Mouse (Mus musculus): ENCODE results near the gene 9930104L06Rik.
"Not testable (repeated sequence)": the region's sequence is repeated elsewhere in the genome, so short reads cannot be mapped to it uniquely, and the experiment has no call there.

The 9930104L06Rik gene

DNA sequence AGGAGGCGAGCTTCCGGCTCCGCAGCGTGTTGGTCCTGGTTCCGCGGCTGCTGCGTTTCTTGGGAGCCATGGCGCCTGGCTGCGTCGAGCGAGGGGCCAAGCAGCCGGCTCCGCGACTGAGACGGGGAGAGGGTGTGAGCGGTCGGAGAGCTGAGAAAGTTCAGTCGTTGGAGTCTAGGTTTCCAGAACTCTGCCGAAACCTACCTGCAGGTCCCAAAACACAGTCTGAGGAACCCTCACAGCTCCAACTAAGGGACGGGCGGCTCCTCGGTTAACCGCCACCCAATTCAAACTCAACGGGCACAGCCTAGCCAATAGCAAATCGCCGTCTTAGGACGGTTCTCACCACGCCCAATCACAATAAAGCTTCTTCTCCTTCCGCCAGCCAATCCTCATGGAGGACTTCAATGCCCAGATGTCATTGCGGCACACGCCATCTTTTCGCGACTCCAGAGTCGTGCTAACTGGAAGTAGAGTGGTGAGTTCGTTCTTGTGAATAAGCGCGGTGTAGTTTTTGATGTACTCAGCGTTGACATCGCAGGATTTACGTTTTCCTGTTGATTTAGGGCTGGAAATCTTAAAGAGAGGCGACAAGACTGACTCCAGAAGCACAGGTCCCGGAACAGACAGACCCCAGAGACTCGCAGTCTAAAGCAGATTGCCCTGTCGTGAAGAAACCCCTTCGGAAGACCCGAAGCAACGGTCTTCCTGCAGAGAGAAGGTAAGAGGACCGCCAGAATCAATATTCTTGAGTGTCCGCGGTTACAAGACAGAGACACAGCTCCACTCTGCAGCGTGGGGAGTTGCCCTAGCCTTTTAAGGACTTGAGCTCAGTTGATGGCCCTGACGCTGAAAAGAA, at the start of gene 9930104L06Rik:
TSS of gene 9930104L06Rik (plus strand) at position 436 of the 859 bp plus-strand sequence.
- DNase-seq (ENCODE audit: low spot score in 2 of 2): peak; percentile 95

DNA sequence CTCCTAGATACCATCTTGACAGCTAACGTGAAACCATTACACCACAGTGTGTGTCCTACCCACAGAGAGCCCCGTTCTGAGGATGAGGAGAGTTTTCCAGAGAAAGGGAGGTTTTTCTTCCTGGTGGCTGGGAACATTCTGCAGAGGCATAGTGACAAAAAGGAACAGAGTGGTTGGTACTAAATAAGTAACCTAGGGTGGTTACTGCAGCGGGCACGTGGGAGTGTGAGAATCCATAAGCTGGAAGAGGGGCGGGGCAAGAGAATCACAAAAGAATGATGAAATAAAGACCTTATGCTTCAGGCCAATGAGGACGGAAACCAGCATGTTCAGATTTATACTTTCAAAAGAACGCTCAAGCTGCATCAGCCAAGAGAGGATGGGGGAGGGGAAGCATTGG, 48.1 kb upstream of the 9930104L06Rik start:
- peak; percentile 45 to 68 for DNase-seq (ENCODE audit: low spot score in 2 of 2)

DNA sequence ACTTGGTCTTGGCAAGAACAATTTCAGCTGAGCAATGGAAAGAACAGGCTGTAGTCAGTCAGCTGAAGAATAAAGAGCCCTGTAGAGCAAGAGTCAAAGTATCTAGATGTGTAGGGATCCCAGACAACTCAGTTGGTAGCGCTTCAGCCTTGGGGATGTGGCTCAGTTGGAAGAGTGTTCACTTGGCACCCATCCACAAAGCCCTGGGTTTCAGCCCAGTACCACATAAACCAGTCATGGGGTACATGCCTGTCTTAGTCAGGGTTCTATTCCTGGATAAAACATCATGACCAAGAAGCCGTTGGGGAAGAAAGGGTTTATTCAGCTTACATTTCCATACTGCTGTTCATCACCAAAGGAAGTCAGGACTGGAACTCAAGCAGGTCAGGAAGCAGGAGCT, 46.9 kb upstream of the 9930104L06Rik start:
- DNase-seq (ENCODE audit: low spot score in 2 of 2): no peak

DNA sequence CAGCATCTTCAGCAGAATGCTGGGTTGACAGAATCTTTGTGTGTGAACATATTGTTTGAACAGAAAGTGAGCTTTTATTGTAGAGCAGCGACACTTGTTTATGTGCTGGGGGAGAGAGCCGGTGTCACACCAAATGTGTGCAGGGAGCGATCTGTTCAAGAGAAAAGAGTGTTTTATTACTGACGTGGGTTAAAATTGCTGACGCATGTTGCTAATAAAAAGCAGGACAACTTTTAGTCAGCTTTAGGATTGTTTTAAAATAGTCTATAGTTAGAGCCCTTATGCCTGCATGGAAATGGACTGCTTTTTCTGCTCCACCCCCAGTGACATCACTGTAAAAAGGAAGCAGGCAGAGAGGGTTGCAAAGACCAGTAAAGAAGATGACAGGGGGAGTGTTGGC, 46.0 kb upstream of the 9930104L06Rik start:
- no peak for DNase-seq (ENCODE audit: low spot score in 2 of 2)

DNA sequence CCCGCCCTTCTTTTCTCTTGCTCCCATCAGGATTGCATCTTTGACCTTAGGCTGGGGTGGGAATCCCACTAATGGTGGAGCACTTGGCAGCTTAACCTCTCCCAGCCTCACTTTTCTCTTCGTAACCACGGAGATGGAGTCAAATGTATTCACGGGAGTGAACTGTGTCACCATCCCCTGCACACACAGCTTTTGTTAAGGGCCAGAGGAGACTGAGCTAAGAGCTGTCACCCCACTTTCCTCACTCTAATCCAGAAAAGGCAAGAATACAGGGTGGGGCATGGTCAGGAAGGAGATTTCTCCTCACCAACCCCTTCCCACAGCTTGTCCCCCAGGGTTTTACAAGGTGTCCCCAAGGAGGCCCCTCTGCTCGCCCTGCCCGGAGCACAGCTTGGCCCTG, 43.1 kb upstream of the 9930104L06Rik start:
- DNase-seq (ENCODE audit: low spot score in 2 of 2): no peak

DNA sequence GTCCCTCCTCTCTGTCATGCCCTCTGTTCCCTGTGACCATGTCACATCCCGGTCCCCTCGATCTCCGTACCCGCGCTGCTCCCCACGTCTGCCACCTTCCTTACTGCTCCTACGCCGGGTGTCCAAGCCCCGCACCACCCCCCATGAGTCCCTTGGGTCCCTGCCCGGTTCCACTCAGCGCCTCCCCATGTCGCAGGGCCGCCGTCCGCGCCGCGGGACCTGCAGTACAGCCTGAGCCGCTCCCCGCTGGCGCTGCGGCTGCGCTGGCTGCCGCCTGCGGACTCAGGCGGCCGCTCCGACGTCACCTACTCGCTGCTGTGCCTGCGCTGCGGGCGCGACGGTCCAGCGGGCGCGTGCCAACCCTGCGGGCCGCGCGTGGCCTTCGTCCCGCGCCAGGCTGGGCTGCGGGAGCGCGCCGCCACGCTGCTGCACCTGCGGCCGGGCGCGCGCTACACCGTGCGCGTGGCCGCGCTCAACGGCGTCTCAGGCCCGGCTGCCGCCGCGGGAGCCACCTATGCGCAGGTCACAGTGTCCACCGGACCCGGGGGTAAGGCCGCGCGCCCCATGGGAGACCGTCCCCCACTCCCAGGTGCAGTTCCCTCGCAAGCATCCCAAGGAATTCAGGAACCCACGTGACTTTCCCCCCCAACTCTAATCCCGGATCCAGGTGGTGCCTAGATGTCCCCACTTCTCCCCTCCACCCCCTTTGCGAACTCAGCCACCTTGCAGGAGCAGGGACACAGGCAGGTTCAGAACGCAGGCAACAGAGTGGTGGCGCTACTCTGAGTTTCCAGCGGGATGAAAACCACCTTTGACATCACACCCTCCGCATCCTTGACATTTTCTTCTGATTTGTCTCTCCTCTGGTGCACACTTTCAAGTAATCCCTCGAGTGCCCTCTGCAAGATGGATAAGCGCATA, 42.1 kb upstream of the 9930104L06Rik start:
- DNase-seq (ENCODE audit: low spot score in 2 of 2): peak; percentile 58 to 70

DNA sequence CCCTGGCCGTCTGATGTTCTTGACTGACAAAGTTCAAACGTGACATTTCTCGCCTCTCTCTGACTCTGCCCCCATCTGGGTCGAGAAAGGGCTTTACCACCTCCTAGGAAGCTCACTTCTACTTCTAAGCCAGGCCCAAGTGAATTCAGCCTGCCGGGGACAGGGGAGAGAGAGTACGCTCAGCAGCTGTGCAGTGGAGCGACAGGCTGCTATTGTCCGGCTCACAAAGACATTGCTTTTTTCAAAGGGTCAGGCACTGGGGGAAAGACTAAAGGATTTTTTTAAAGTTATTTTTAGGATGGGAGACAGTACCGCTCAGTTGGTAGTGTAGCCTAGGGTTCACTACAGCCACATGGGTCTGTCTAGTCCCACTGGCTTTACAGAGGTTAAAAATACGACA, 38.4 kb upstream of the 9930104L06Rik start:
- DNase-seq (ENCODE audit: low spot score in 2 of 2): no peak

DNA sequence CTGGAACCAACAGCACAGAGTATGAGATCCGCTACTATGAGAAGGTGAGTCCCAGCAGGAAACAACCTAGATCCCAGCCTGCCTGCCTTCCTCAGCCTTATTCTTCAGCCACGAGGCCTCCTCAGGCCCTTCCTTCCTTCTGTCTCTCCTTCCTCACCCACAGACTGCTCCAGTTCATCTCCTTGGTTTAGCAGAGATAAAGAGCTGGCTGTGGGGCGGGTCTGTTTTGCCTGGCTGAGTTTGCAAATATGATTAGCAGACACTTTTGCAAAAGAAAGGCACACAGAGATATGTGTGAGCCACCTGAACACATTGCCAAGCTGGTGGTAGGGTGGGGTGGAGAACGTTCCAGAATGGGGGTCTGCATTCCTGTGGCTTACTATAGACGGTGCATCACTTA, 36.9 kb upstream of the 9930104L06Rik start:
- no peak for DNase-seq (ENCODE audit: low spot score in 2 of 2)

DNA sequence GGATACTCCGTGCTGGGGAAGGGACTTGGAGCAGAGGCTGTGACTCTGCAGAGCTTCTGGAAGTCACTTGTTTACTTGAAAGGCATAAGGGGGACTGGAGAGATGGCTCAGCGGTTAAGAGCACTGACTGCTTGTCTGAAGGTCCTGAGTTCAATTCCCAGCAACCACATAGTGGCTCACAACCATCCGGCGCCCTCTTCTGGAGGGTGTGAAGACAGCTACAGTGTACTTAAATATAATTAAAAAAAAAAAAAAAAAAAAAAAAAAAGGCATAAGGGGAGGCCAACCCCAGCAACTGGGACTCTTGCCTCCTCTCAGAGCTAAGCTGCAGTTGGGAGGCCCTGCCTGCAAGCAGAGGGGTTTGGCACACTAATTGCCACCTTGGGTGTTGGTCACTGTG, 31.4 kb upstream of the 9930104L06Rik start:
- DNase-seq (ENCODE audit: low spot score in 2 of 2): no peak

DNA sequence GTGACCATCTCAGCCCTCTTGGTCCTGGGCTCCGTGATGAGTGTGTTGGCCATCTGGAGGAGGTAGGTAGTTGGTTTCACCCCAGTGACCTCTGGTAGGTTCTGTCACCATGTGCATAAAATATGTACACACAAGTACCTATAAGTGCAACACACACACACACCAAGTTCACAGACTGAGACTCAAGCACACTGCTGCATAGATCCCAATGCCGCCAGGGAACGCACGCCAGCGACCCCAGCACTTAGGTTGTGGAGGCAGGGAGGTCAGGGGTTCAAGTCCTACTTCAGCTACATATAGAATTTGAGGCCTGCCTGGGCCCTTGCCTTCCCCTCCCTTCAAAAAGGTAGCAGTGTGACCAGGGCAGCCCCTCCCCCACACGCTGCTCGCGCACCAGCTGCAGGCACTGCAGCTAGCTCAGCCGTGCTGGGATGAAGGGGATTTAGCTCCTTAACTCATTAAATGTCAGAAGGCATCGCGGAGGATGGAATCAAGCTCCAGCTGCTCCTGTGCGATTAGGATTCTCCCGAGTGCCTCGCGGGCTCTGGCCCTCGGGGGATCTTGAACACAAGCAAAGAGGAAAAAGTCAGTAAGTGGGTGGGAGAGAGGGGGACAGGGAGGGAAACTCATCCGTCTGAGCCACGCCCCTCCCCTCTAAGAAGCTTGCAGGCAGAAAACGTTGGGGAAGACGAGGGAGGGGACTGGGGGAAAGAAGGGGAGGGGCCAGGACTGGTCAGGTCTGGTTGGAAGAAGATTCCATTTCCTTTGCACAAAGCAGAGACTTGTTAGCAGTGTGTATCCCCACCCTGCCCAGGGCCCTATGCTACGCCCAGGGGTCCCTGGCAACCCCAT, 30.7 kb upstream of the 9930104L06Rik start:
- no peak for DNase-seq (ENCODE audit: low spot score in 2 of 2)

DNA sequence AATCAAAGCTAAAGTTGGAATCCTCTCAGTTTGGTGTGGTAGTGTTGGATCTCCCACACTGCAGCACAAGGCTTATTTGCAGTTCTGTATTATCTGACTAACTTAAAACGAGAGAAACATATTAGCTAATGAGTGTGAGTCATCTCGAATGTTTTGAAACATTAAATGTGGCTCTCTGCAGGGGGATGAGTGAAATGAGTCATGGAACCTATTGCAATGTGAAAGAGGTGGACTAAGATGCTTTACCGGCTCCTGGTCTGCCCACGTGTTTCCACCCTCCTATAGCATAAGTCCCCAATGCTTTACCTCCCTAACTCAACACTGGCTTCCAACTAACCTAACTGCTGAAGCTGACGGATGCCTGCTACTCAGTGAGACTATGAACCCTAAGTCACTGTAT, 8.7 kb upstream of the 9930104L06Rik start:
- DNase-seq (ENCODE audit: low spot score in 2 of 2): no peak

DNA sequence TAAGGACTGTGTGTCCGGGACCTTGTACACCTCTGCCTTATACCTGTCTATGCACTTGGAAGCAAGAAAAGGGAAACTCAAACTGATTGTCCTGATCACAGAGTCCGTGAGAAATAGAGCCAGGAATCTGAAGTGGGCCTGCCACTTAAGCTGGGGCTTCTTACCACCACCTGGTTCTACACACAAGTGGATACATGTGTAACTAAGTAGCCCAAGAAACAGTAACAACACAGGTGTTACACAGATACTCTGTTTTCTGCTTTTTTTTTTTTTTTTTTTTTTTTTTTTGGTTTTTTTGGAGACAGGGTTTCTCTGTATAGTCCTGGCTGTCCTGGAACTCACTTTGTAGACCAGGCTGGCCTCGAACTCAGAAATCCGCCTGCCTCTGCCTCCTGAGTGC, 2.4 kb downstream of the 9930104L06Rik start, which contains the start of gene Cdca8:
TSS of gene Cdca8 (minus strand) at position 101 of the 400 bp plus-strand sequence.
- not testable (repeated sequence) for DNase-seq (ENCODE audit: low spot score in 2 of 2)

DNA sequence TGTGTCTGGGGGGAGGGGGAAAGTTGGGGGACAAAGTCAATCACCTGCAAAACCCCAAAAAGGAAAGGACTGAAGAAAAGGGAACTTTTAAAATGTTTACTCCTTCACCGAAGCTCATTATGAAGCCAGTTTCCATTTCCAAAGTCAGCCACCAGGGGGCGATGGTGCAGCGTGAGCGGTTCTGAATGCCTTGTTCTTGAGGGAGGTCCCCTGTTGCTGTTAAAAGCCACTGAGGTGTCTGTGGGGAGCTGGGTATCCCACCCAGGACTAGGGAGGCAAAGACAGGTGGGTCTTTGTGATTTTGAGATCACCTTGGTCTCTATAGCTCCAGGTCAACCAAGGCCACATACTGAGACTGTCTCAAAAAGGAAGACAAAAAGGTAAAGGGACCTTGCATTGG, 6.2 kb downstream of the 9930104L06Rik start:
- peak; percentile 34 to 58 for DNase-seq (ENCODE audit: low spot score in 2 of 2)

DNA sequence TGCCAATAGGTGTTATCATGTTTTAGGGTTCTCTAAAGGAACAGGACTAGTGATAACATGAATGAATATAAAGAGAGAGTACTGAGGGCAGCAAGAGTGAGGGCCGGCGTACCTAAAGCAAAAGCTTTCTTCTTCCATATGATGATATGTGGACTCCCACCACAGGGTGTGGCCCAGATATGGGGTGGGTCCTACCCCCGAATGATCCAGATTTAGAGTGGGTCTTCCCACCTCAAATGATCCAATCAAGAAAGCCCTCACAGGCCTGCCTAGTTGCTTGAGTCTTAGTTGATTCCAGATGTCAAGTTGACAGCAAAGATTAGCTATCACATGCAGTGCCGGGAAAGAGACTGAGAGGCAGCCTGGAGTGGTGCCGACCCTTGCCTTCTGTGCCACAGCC, 6.9 kb downstream of the 9930104L06Rik start:
- DNase-seq (ENCODE audit: low spot score in 2 of 2): no peak

DNA sequence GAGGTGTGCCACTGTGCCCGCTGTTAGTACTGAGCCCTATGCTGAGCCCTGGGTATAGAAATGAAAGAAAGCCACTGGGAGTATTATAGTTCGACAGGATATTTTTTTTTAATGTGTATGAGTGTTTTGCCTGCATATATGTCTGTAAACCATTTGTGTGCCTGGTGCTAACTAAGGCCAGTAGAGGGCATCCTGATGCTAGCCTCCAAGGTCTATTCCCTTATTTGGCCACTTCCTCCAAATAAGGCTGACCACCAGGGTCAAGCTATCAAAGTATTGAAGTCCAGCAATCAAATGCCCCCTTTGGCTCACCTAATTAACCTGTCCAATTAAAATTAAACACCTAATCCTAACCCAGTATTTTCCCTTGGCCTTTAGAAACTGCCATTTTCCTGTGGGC, 8.1 kb downstream of the 9930104L06Rik start:
- no peak for DNase-seq (ENCODE audit: low spot score in 2 of 2)

DNA sequence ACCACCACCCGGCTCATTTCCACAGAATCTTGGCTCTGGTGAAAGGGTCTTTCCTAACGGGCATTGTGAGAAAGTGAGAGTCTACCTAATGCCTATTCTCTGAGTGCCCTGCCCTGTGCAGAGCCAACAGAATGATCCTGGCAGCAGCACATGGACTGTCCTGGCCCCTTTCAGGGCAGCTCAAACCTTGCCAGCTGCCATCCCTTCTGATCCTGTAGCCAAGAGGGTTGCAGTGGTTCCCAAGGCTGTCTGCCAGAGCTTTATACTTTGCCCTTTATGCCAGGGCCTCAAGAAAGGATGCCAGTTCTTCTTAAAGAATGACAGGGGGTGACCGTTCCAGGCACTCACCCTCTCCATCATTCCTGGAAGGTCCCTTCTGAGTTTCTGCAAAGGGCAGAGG, 12.6 kb downstream of the 9930104L06Rik start:
- no peak for DNase-seq (ENCODE audit: low spot score in 2 of 2)

DNA sequence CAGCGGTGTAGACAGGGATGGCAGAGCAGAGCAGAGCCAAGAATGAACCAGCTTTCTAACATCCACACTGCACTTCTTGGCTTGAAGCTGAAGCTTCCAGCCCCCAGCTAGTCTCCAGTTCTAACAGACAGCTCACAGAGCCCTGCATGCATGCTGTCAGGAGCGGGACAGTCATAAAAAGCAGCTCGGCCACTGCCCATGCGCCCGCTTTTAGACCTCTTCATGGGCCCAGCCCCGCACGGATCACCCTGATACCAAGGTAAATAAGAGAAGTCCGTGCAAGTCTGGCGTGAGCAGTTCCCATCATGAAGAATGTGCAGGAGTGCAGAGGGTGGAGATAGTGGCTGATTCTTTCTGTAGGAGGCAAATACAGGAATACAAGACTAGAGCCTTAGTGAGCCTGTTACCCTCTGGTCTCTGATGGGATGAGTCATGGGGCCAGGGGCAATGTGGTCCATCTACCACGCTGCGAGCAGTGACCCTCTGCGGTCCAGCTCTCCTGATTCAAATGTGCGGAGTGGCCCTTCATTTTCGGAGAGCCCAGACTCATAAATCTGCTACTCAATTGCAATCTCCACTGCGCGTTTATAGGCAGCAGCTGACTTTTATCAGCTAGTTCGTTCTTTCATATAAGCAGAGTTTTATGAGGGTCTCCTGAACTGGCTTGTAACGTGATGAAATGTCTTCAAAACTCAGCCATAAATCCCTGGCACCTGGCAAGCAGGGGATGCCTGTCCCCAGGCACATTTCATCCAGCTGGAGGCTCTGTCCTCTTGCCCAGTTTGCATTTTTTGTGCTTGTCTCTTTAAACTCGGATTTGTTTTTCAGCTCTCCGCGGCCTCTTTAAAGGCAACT, 13.6 kb downstream of the 9930104L06Rik start:
- no peak for DNase-seq (ENCODE audit: low spot score in 2 of 2)

DNA sequence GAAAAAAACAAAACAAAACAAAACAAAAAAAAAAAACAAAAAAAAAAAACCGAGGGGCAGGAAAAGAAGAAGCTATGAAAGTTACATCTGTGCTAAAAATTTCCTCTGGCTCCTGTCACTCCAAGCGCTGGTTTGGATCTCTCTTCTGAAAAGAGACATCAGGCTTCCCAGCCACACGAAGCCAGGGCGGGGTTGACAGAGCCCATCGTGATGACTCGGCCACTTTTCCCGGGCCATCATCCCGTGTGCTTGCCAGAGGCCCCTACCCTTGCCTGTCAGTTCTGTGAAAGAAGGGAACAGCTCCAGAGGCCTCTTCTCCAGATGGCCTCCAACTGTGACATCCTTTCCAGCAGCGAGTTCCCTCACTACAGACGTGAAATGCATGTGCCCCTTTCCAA, 14.2 kb downstream of the 9930104L06Rik start:
- no peak for DNase-seq (ENCODE audit: low spot score in 2 of 2)

DNA sequence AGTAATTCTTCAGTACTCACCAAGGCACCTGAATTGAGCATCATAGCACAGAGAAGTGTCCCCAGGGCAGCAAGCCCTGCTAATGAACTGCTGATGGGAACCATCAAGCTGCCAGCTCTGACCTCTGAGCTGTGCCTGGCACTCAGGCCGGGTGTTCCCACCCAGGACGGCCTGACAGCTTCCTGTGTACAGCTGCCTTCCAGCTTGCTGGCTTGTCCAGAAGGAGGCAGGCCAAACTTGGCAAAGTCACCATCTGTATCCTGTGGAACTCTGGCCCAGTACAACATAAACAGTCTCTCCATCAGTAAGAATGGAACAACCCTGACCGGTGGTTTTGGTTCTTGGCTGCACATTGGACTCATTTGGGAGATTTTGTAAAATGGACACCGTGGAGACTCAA, 16.7 kb downstream of the 9930104L06Rik start:
- no peak for DNase-seq (ENCODE audit: low spot score in 2 of 2)

DNA sequence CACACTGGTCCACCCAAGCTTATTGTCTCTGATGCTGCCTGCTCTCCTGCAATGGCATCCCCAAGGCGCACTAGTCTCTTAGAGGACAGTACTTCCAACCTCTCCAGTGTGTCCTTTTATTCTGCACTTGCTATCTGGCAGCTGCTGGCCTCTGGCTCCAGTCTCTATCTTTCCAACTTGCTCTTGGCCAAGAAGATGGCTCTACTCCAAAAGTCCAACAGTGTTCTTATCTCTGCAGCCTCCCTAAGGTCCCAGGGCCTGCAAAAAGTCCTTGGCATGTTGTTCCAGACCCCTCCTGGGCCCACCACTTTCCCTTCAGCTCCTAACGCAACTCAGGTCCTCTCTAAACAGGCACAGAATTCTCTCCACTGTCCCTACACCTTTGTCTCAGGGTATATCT, 20.4 kb downstream of the 9930104L06Rik start:
- DNase-seq (ENCODE audit: low spot score in 2 of 2): no peak

DNA sequence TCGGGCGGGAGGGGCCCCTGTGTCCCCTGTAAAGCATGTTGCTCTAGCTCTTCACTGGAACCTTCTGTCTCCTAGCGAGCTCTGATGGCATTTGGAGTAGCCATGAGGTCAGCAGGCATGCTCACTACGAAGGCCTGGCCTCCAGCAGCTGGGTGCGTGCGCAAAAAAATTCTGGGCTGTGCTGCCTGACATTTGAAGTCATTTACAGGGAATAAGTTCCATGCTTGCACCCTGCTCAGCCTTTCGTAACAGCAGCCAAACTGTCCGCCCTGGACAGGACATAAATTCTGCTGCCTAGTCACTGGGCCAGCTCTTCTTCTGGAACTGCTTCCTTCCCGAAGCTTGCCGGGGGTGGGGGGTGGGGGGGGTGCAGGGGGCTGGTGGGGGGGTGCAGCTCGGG, 22.2 kb downstream of the 9930104L06Rik start:
- DNase-seq (ENCODE audit: low spot score in 2 of 2): no peak

Data from right cerebral cortex, postnatal 36 days (tissue).